Mouse (Mus musculus) layer of hippocampus, adult 2 months (tissue): Measurements from ENCODE around the gene Iffo1. TPM values are rescaled to one million over a fixed set of nuclear protein-coding genes. Genes with fewer than 3 reads are reported as not detected.
A peak's percentile ranks its signal among the peaks of the same experiment; 100 is the strongest.

Source experiments
- DNase-seq, 2 experiments: peaks; one replicate each; pipeline ENCODE4 v3.0.0; 2022; ENCODE audit warnings: low spot score in 2 of 2
- H3K27ac ChIP-seq: fragments of 200-600 bp; 2 replicates; pipeline ENCODE4 v1.8.1; 2022
- H3K4me3 ChIP-seq: fragments of 200-600 bp; 2 replicates; pipeline ENCODE4 v1.8.1; 2022; ENCODE audit warnings: mild to moderate bottlenecking
- CTCF ChIP-seq: fragments of 200-600 bp; conservative IDR thresholded peaks from 2 replicates; pipeline ENCODE4 v1.8.1; 2022; ENCODE audit warnings: antibody characterized with exemption, mild to moderate bottlenecking, moderate library complexity
- total RNA-seq, 2 experiments: library from RNA; stranded (reverse); gene quantifications; 2 replicates each; pipeline ENCODE4 v1.2.3; 2021

The Iffo1 gene
- total RNA-seq, 2 experiments from 2014 or later: 69.9 to 71.9 TPM

DNA sequence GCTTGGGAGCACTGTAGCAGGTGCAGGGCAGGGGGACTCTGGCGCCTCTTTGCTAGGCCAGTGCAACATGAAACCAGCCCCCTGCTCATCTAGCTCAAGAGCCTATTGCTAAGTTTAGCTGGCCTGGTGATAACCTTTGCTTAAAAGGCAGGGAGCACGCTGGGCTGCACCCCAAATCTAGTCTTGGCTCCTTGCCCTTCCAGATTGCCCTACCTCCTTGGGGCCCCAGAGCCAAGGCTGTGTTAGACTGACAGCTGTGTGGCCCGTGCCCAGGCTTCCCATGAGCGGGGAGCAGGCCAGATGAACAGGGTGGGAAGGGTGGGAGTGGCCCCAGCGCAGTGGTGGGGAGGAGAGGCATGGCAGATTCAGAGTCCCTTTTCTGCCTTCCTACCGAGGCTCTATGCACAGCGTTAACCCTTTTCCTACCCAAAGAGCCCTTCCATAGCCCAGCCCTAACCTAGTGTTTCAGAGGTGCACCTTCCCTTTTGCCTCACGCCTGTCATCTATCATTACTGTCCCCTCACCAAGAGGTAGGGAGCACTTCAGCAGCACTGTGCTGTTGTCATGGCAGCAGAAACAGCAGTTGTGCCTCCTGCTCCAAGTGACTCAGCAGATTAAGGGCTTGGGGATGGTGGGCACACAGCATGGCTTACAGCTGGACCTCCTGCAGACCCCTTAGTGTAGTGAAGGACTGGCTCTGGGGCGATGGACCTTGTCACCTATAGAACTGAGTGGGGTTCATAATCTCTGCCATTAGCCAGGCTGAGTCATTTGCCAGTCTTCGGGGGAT is 22.0 kb downstream of the Iffo1 start:
- DNase-seq: peak; percentile 49 to 67
- TF ChIP-seq CTCF: no peak
- Histone ChIP-seq H3K4me3 (peak overlapping the region; percentile 99), H3K27ac (peak overlapping the region; percentile 98)

GRCm38 (mm10) chr6:125168086-125168485 is 23.0 kb downstream of the Iffo1 start:
- no peak overlapping the region for H3K4me3 ChIP-seq
- H3K27ac ChIP-seq: peak overlapping the region; percentile 98
- TF ChIP-seq CTCF: no peak
- DNase-seq: no peak

DNA sequence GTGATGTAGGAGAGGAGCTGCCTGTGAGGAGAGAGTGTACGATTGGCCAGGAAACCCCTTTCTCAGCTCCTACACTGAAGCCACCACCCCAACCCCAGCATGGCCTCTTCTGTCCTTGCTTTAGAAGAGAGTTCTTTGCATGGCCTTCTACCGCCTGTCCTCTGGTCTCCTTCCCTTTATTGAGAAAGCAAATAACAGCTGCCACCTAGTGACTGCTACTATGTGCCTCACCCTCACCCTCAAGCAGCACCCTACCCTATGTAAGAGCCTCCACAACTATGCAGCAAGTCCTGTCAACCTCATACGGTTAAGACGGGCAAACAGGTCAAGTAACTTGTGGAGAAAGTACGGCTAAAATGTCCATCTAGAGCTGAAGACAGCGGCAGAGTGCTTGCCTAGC is 25.2 kb downstream of the Iffo1 start:
- DNase-seq: no peak
- Histone ChIP-seq H3K4me3 (no peak overlapping the region), H3K27ac (no peak overlapping the region)
- peak; percentile 62 for TF ChIP-seq CTCF

GRCm38 (mm10) chr6:125172474-125172873 is 27.4 kb downstream of the Iffo1 start:
- no peak for DNase-seq
- no peak for TF ChIP-seq CTCF
- Histone ChIP-seq H3K27ac (no peak overlapping the region), H3K4me3 (no peak overlapping the region)

DNA sequence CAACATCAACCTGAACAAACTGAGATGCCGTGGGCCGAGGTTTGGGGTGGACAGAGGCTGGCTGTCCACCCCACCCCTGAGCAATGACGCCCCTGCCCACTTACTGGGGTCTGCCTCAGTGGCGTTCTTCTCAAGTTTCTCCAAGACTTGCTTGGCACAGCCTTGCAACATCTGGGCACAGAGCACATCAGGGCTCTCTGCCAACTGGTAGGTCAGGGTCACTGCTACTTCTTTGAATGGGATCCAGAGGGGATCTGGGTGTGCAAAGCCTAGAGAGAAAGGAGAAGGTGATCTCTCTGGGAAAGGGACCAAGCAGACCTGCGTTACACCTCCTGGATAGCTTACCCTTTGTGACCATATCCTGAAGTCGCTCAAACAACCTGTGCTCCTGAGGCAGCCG is 28.2 kb downstream of the Iffo1 start:
- no peak overlapping the region for H3K4me3 ChIP-seq
- DNase-seq: no peak
- H3K27ac ChIP-seq: no peak overlapping the region
- no peak for TF ChIP-seq CTCF

DNA sequence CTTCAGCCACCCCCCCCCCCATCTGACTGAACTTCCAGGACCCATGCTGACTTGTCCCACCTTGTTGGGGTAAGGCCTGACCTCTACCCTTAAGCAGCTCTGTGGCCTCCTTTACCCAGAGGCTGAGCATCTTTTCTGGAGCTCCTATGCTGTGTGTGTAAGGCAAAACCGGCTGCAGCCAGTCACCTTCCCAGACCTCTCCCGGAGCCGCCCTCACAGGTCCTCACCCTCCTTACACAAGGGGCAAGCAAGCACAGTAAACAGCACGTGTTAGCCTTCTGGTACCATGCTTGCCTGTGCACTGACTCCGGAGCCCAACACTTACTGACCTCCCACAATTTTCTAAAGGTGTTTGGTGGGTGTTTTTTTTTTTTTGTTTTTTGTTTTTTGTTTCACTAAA is 30.4 kb downstream of the Iffo1 start:
- Histone ChIP-seq H3K27ac (no peak overlapping the region), H3K4me3 (no peak overlapping the region)
- TF ChIP-seq CTCF: no peak
- DNase-seq: no peak

GRCm38 (mm10) chr6:125179601-125180000 is 34.6 kb downstream of the Iffo1 start:
- no peak overlapping the region for H3K4me3 ChIP-seq
- no peak for DNase-seq
- no peak for TF ChIP-seq CTCF
- no peak overlapping the region for H3K27ac ChIP-seq

GRCm38 (mm10) chr6:125182133-125182532 is 37.1 kb downstream of the Iffo1 start:
- no peak for DNase-seq
- TF ChIP-seq CTCF: no peak

GRCm38 (mm10) chr6:125186203-125186602 is 41.2 kb downstream of the Iffo1 start:
- Histone ChIP-seq H3K4me3 (no peak overlapping the region), H3K27ac (no peak overlapping the region)
- no peak for TF ChIP-seq CTCF
- no peak for DNase-seq

More at GRCm38 (mm10) chr6:125182133-125182532, 37.1 kb downstream of the Iffo1 start:
- H3K4me3 ChIP-seq: no peak overlapping the region
- peak overlapping the region; percentile 53; the same call in 1 of the 2 replicates for H3K27ac ChIP-seq

DNA sequence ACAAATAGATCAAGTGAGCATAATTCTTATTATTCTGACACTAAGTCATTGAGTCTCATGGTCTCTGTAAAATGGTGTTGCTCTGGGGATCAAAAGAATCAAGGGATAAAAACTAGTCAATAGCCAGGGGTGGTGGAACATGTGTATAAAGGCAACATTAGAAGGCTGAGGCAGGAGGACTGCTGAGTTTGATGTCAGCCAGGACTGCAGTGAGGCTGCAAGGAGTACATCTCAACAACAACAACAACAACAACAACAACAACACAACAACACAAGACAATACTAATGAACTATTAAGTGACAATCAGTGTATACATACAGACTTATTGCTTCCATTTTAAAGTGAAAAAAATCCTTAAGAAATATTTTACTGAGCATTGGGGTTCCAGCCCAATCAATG is 45.8 kb downstream of the Iffo1 start:
- TF ChIP-seq CTCF: no peak
- peak overlapping the region; percentile 98 for H3K27ac ChIP-seq
- peak overlapping the region; percentile 98 for H3K4me3 ChIP-seq
- DNase-seq: no peak

GRCm38 (mm10) chr6:125191332-125192015 is 46.4 kb downstream of the Iffo1 start, which contains the start of the genes Ncapd2 and Mrpl51:
Gene Ncapd2 (minus strand): TSS chr6:125191701.
Gene Mrpl51 (plus strand): TSS chr6:125191801.
- peak within 1 kb of the TSS; percentile 98 for H3K27ac ChIP-seq
- H3K4me3 ChIP-seq: peak within 1 kb of the TSS; percentile 98
- peak; percentile 97 to 98 for DNase-seq
- TF ChIP-seq CTCF: peak; percentile 55

GRCm38 (mm10) chr6:125192016-125192714 is 47.1 kb downstream of the Iffo1 start:
- no peak for TF ChIP-seq CTCF
- Histone ChIP-seq H3K4me3 (peak overlapping the region; percentile 98), H3K27ac (peak overlapping the region; percentile 98)
- DNase-seq: peak; percentile 86 to 92

DNA sequence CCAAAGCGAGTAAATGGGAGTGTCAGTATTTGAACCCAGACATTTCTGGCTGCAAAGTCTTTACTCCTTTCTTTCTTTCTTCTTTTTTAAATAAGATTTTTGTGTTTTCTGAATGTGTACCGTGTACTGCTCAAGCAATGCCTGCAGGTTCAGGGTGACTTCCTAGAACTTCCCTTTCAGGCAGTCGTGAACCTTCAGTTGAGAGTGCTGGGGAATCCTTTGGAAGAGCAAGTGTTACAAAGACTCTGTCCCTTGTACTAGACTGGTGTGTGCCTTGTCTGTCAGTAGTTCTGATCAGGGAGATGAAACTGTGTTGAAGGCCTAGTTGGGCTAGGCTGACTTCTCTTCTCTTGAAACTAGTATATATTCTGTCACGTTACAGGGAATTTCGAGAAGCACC is 47.8 kb downstream of the Iffo1 start:
- no peak for TF ChIP-seq CTCF
- Histone ChIP-seq H3K27ac (peak overlapping the region; percentile 98), H3K4me3 (peak overlapping the region; percentile 98)
- DNase-seq: no peak
